Mouse (Mus musculus) intestine, embryonic 14.5 days (tissue): ENCODE data around the gene Acat2. TPM values are rescaled to one million over a fixed set of nuclear protein-coding genes. Genes with fewer than 3 reads are reported as not detected.

ENCODE experiments used
- polyA plus RNA-seq: library from polyadenylated mRNA; unstranded; fragments of >200 nt; fragmentation: Nextera tagmentation; extraction: Ambion mirVana; gene quantifications from 2 replicates; pipeline ENCODE4 v1.2.1, GENCODE M21; 2014

The Acat2 gene
- polyA plus RNA-seq, 1 experiment from 2014 or later = 141 TPM

Other genes with a start within 250 kb of the Acat2 start
- gene Igf2r, start 191.1 kb downstream of the Acat2 start, polyA plus RNA-seq = 52.3 and 52.8 TPM in 2 replicates
- gene Mas1, start 92.6 kb downstream of the Acat2 start, polyA plus RNA-seq = 0.64 and 1.3 TPM in 2 replicates
- gene Mrgprh, start 84.7 kb downstream of the Acat2 start, polyA plus RNA-seq = not detected in 2 replicates
- gene Pnldc1, start 50.5 kb downstream of the Acat2 start, polyA plus RNA-seq = 0.65 and 1.4 TPM in 2 replicates
- gene Tcp1, start 45.0 kb downstream of the Acat2 start, polyA plus RNA-seq = 447 and 471 TPM in 2 replicates
- gene Mrpl18, start 44.4 kb downstream of the Acat2 start, polyA plus RNA-seq = 168 TPM in 2 replicates
- gene Acat3, start 20.1 kb downstream of the Acat2 start, polyA plus RNA-seq = 0.81 and 1.1 TPM in 2 replicates
- 121 and 131 TPM in 2 replicates for gene Wtap, start 33.4 kb upstream of the Acat2 start, polyA plus RNA-seq
- 141 and 149 TPM in 2 replicates for gene Sod2, start 46.1 kb upstream of the Acat2 start, polyA plus RNA-seq
- gene Gpr31b, start 91.5 kb upstream of the Acat2 start, polyA plus RNA-seq = 0.27 TPM in 1 of 2 replicates, not detected in the other
- 0.09 and 0.31 TPM in 2 replicates for gene Tcp10b, start 100.4 kb upstream of the Acat2 start, polyA plus RNA-seq
- gene Unc93a, start 171.1 kb upstream of the Acat2 start, polyA plus RNA-seq = not detected in 2 replicates